Mouse (Mus musculus) kidney, embryonic 14.5 days (tissue): Measurements from ENCODE around the gene Gnb3. TPM values are rescaled to one million over a fixed set of nuclear protein-coding genes. Genes with fewer than 3 reads are reported as not detected.
"Not testable (repeated sequence)": the region's sequence is repeated elsewhere in the genome, so short reads cannot be mapped to it uniquely, and the experiment has no call there.

Source experiments
- ATAC-seq: fragments of 200-750 bp; cut with Nextera tagmentation; 2 replicates; pipeline ENCODE4 v1.8.0; 2017; ENCODE audit warnings: moderate number of reproducible peaks, mild to moderate bottlenecking, moderate TSS enrichment, moderate library complexity; ENCODE audit not compliant: low FRiP score, low TSS enrichment
- H3K27ac ChIP-seq: fragments of 300-500 bp; sonication (generic); 2 replicates; pipeline ENCODE4 v1.5.1; 2014; ENCODE audit warnings: low read depth, mild to moderate bottlenecking, low read length, moderate library complexity, mixed read lengths
- H3K27me3 ChIP-seq: fragments of 300-500 bp; sonication (generic); 2 replicates; pipeline ENCODE4 v1.6.1; 2014; ENCODE audit warnings: mild to moderate bottlenecking, low read length; ENCODE audit not compliant: control insufficient read depth, insufficient read depth
- H3K36me3 ChIP-seq: fragments of 300-500 bp; sonication (generic); 2 replicates; pipeline ENCODE4 v1.6.1; 2014; ENCODE audit warnings: low read length, mixed read lengths; ENCODE audit not compliant: control insufficient read depth, insufficient read depth
- H3K4me1 ChIP-seq: fragments of 300-500 bp; sonication (generic); 2 replicates; pipeline ENCODE4 v1.6.1; 2014; ENCODE audit warnings: low read length, mixed read lengths; ENCODE audit not compliant: control insufficient read depth, insufficient read depth
- H3K4me2 ChIP-seq: fragments of 300-500 bp; sonication (generic); replicated peaks from 2 replicates; pipeline ENCODE4 v1.6.1; 2014; ENCODE audit warnings: low read depth, mild to moderate bottlenecking, low read length
- H3K4me3 ChIP-seq: fragments of 300-500 bp; sonication (generic); 2 replicates; pipeline ENCODE4 v1.5.1; 2014; ENCODE audit warnings: mild to moderate bottlenecking, low read length
- H3K9ac ChIP-seq: fragments of 300-500 bp; sonication (generic); 2 replicates; pipeline ENCODE4 v1.6.1; 2014; ENCODE audit warnings: low read depth, mild to moderate bottlenecking, low read length, moderate library complexity
- H3K9me3 ChIP-seq: fragments of 300-500 bp; sonication (generic); 2 replicates; pipeline ENCODE4 v1.6.1; 2016; ENCODE audit warnings: low read length; ENCODE audit not compliant: control insufficient read depth
- WGBS: fragments of 180-500 bp; shearing (Covaris S2); extraction: QIAGEN DNeasy Blood & Tissue Kit; methylation state at CpG from one replicate; pipeline ENCODE4 v1.1.7; 2014; 5-methylcytosine and 5-hydroxymethylcytosine counted together
- polyA plus RNA-seq: library from polyadenylated mRNA; unstranded; fragments of >200 nt; fragmentation: Nextera tagmentation; extraction: Ambion mirVana; gene quantifications from 2 replicates; pipeline ENCODE4 v1.2.1, GENCODE M21; 2014

Gene Gnb3
- polyA plus RNA-seq, 1 experiment from 2014 or later: 1.3 TPM

- H3K9me3 ChIP-seq: no peaks in the 10 kb centered on the region
- peaks cover 5% of the 10 kb centered on the region; the same call in 1 of the 2 replicates for H3K36me3 ChIP-seq
- H3K27me3 ChIP-seq: no peaks in the 10 kb centered on the region
- H3K9ac ChIP-seq: 0 out of 2 replicates have a peak overlapping the region, but pooled peaks have one; percentile 9
- no peak overlapping the region for H3K4me3 ChIP-seq
- ATAC-seq: peak; percentile 20
- WGBS: 2% methylated on average over 8 of the region's 8 CpGs
- H3K4me1 ChIP-seq: peaks cover 27% of the 10 kb centered on the region
- no peak overlapping the region for H3K27ac ChIP-seq
- H3K4me2 ChIP-seq: 0 out of 2 replicates have a peak overlapping the region, but pooled peaks have one; percentile 1
Observed at GRCm38 (mm10) chr6:124839805-124840204, 270 bp downstream of the Gnb3 start.

GRCm38 (mm10) chr6:124836411-124836810 lies 3.7 kb downstream of the Gnb3 start:
- WGBS: 68% methylated on average over 7 of the region's 7 CpGs
- Histone ChIP-seq H3K27me3 (no peaks in the 10 kb centered on the region), H3K9ac (no peak overlapping the region), H3K4me2 (no peak overlapping the region), H3K9me3 (no peaks in the 10 kb centered on the region), H3K4me1 (peaks cover 27% of the 10 kb centered on the region), H3K4me3 (no peak overlapping the region), H3K27ac (no peak overlapping the region), H3K36me3 (peaks cover 31% of the 10 kb centered on the region)
- no peak for ATAC-seq

GRCm38 (mm10) chr6:124835531-124835930 lies 4.5 kb downstream of the Gnb3 start:
- Histone ChIP-seq H3K27me3 (no peaks in the 10 kb centered on the region), H3K4me3 (no peak overlapping the region), H3K36me3 (peaks cover 31% of the 10 kb centered on the region), H3K9me3 (no peaks in the 10 kb centered on the region), H3K27ac (no peak overlapping the region), H3K9ac (peak overlapping the region; percentile 14; the same call in 1 of the 2 replicates), H3K4me1 (peaks cover 31% of the 10 kb centered on the region), H3K4me2 (no peak overlapping the region)
- WGBS: 31% methylated on average over 10 of the region's 10 CpGs
- ATAC-seq: no peak

GRCm38 (mm10) chr6:124834512-124835081 lies 5.5 kb downstream of the Gnb3 start:
- Histone ChIP-seq H3K36me3 (peaks cover 31% of the 10 kb centered on the region), H3K27me3 (no peaks in the 10 kb centered on the region), H3K9me3 (no peaks in the 10 kb centered on the region), H3K4me3 (no peak overlapping the region), H3K4me1 (peaks cover 28% of the 10 kb centered on the region), H3K4me2 (no peak overlapping the region), H3K9ac (no peak overlapping the region), H3K27ac (no peak overlapping the region)
- no peak for ATAC-seq
- WGBS: 83% methylated on average over 6 of the region's 6 CpGs

GRCm38 (mm10) chr6:124831649-124832048 lies 8.4 kb downstream of the Gnb3 start:
- ATAC-seq: no peak
- no peaks in the 10 kb centered on the region for H3K27me3 ChIP-seq
- peaks cover 31% of the 10 kb centered on the region for H3K36me3 ChIP-seq
- H3K27ac ChIP-seq: no peak overlapping the region
- H3K4me3 ChIP-seq: peak overlapping the region; percentile 62; the same call in 1 of the 2 replicates
- peaks cover 25% of the 10 kb centered on the region for H3K4me1 ChIP-seq
- no peak overlapping the region for H3K4me2 ChIP-seq
- no peak overlapping the region for H3K9ac ChIP-seq
- no peaks in the 10 kb centered on the region for H3K9me3 ChIP-seq
- WGBS: 91% methylated on average over 8 of the region's 8 CpGs

GRCm38 (mm10) chr6:124831199-124831598 lies 8.9 kb downstream of the Gnb3 start:
- Histone ChIP-seq H3K4me2 (peak overlapping the region; percentile 87), H3K36me3 (peaks cover 33% of the 10 kb centered on the region), H3K9ac (0 out of 2 replicates have a peak overlapping the region, but pooled peaks have one; percentile 74), H3K4me3 (peak overlapping the region; percentile 62), H3K4me1 (peaks cover 21% of the 10 kb centered on the region)
- H3K27me3 ChIP-seq, H3K9me3 ChIP-seq, H3K27ac ChIP-seq, ATAC-seq: not testable (repeated sequence)
- WGBS: 91% methylated on average over 4 of the region's 4 CpGs

- no peaks in the 10 kb centered on the region for H3K27me3 ChIP-seq
- peaks cover 11% of the 10 kb centered on the region for H3K4me1 ChIP-seq
- H3K4me2 ChIP-seq: peak overlapping the region; percentile 87
- peak; percentile 86 for ATAC-seq
- H3K9ac ChIP-seq: peak overlapping the region; percentile 74
- under 1% methylated on average over 38 of the region's 38 CpGs for WGBS
- peak overlapping the region; percentile 81 for H3K27ac ChIP-seq
- peak overlapping the region; percentile 62 for H3K4me3 ChIP-seq
- H3K9me3 ChIP-seq: no peaks in the 10 kb centered on the region
- H3K36me3 ChIP-seq: peaks cover 45% of the 10 kb centered on the region
Observed at GRCm38 (mm10) chr6:124829799-124830700, 10.0 kb downstream of the Gnb3 start.

- Histone ChIP-seq H3K27ac (peak within 1 kb of the TSS; percentile 81), H3K36me3 (peaks cover 49% of the 10 kb centered on the region), H3K27me3 (no peaks in the 10 kb centered on the region), H3K4me1 (peaks cover 11% of the 10 kb centered on the region), H3K4me3 (peak within 1 kb of the TSS; percentile 62), H3K4me2 (peak within 1 kb of the TSS; percentile 87), H3K9ac (peak within 1 kb of the TSS; percentile 74), H3K9me3 (no peaks in the 10 kb centered on the region)
- under 1% methylated on average over 51 of the region's 55 CpGs for WGBS
- ATAC-seq: peak; percentile 94
Observed at GRCm38 (mm10) chr6:124828868-124829798, 10.9 kb downstream of the Gnb3 start, which contains the start of the genes Usp5 and Cdca3. Gene Usp5 (minus strand): TSS chr6:124829484. Gene Cdca3 (plus strand): TSS chr6:124829547.
